Mouse (Mus musculus) embryo, embryonic 9.5 days (tissue): ENCODE results near the gene Manbal.

Experiments
- DNase-seq: peaks from one replicate; pipeline ENCODE4 v3.0.0-alpha.2; 2017; ENCODE audit errors: extremely low spot score

Manbal gene

GRCm38 (mm10) chr2:157434041-157434440 is 66.6 kb downstream of the Manbal start:
- no peak for DNase-seq

DNA sequence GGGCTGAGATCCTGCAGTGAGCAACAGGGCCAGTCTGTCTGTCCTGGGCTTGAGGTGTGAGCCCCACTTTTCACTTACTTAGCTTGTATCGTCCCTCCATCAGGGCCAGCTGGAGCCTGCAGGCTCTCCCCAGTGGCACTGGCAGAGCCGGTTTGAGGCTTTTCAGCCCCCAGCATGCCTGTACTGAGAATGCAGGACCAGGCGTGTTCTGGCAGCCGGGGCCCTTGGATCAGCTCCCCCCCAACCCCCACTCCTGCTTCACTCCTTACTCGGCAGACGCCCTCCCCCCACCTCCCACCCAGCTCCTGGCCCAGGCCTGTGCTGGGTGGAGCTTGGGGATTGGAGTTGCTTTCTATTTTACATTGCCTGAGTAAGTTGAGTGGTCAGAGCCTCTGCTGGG is 67.1 kb downstream of the Manbal start:
- DNase-seq: no peak

DNA sequence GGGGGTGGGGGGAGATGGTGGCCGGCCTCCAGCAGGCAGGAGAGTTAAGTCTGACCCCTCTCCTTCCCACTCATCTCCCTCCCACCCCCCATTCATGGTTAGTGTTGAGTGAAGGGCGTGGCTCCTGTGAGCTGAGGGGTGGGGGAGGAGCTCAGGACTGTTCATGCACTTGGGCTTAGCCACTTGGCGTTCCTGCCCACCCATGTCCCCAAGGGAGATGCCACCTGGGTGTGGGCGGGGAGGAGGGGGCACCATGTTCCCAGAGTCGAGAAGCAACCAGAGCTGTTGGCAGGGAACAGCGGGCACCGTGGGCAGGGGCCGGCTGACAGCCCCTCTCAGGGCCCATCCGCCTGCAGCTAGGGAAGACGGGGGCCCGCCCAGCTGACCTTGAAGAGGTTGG is 69.1 kb downstream of the Manbal start:
- no peak for DNase-seq

DNA sequence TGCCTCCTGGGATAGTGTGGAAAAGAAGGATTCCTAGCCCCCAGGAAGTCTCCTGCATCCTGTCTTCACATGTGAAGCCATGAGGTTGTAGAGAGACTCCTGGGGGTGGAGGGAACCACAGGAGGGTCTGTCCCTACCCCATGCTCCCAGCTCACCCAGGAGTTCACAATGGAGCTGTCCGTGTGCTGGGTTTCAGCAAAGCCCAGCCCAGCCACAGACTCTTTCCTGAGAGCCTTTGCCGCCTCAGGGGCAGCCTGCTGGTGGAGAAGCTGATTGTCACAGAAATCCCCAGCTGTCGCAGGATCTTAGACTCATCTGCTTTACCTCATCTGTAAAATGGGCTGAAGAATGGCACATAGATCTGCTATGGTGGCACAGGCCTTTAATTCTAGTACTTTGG is 69.7 kb downstream of the Manbal start:
- no peak for DNase-seq

- no peak for DNase-seq
Observed at GRCm38 (mm10) chr2:157441363-157441762, 74.0 kb downstream of the Manbal start.
